Mouse (Mus musculus): Measurements from ENCODE around the gene Surf4. TPM values are rescaled to one million over a fixed set of nuclear protein-coding genes. Genes with fewer than 3 reads are reported as not detected.

Surf4 gene
- polyA plus RNA-seq, 1 experiment, result 102 TPM

DNA sequence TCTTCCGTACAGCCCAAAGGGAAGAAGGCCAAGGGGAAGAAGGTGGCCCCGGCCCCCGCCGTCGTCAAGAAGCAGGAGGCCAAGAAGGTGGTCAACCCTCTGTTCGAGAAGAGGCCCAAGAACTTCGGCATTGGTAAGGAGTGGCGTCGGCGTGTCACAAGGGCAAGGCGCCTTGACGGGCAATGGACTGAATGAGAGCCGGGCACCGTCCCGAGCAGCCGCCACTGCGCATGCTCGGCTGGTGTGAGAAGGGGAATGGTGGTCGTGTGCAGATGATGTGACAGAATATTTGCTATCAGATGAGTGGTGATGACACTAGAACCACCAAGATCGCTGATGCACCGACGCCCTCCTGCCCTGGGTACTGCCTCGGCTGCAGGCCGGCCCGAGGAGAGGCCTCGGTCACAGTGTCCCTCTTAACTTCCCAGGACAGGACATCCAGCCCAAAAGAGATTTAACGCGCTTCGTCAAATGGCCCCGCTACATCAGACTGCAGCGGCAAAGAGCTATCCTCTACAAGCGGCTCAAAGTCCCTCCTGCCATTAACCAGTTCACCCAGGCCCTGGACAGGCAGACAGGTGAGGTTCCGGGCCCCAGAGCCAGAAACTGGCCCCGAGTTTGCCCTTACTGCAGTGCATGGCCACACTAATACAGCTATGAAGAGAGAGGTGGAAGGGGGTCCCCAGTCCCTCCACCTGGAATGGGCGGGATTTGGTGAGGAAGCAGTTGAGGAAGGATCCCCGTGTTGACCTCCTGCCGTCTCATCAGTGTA is 22.5 kb downstream of the Surf4 start:
- DNase-seq (ENCODE audit: low read depth), result peak; percentile 83
- TF ChIP-seq CTCF (IDR thresholded peaks at IDR 0.05; ENCODE audit: borderline replicate concordance, extremely low read depth, insufficient read depth, insufficient read length) (no peak), POLR2A (IDR thresholded peaks at IDR 0.05; ENCODE audit: borderline replicate concordance, extremely low read depth, insufficient read depth, insufficient read length, poor library complexity, severe bottlenecking) (no peak)

DNA sequence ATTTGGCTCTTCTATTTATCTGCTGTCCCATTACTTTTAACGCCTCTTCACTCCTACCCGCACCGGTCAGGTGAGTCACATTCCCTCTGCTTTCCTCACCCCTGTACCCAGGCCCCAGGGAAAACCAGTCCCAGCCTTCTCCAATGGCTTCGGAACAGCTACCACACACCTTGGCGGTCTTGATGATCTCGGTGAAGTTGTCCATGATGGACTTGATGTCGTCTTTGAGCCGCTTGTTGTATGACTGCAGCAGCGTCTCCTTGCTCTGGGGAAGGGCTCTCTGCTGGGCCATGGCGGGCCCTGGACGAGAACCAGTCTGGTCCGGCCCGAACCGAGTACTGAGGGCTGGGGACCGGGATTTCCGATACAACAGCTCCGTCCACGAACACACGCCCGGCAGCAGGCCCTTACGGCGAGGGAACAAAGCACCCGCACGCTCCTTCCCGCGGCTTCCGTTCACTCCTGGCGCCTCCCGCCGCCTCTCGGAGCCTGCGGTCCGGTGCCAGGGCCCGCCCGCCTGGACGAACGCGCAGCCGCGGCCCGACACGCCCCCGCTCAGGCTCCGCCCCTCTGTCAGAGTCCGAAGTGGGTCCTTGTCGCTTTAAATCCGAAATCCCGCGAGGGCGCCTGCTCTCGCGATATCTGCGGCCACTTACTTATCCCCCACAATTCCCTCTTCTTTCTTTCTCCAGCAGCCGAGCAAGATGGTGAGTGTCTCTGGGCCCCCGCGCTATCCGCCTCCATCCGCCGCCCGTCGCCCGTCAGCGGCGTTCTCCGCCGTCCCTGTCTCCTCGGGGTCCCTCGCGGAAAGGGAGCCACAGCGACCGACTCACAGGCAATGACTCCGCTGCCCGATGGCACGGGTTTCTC is 23.4 kb downstream of the Surf4 start, which contains the start of the genes Med22 and Rpl7a:
Gene Med22 (minus strand): TSS at position 554 of the 870 bp plus-strand sequence.
Gene Rpl7a (plus strand): TSS at position 641 of the 870 bp plus-strand sequence.
- peak; percentile 99 for DNase-seq (ENCODE audit: low read depth)
- TF ChIP-seq POLR2A (IDR thresholded peaks at IDR 0.05; ENCODE audit: borderline replicate concordance, extremely low read depth, insufficient read depth, insufficient read length, poor library complexity, severe bottlenecking) (peak; percentile 73), CTCF (IDR thresholded peaks at IDR 0.05; ENCODE audit: borderline replicate concordance, extremely low read depth, insufficient read depth, insufficient read length) (no peak)

DNA sequence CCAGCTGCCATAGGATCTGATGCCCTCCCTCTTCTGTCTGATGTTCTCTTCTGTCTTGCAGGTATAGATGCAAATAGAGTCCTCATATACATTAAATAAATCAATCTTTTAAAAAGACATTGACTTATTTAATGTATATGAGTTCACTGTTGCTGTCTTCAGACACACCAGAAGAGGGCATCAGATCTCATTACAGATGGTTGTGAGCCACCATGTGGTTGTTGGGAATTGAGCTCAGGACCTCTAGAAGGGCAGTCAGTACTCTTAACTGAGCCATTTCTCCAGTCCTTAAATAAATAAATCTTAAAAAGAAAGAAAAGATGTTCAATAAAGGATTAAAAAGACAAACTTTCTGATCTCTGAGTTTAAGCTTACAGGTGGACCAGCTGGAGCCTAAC is 24.3 kb downstream of the Surf4 start:
- no peak for TF ChIP-seq POLR2A (IDR thresholded peaks at IDR 0.05; ENCODE audit: borderline replicate concordance, extremely low read depth, insufficient read depth, insufficient read length, poor library complexity, severe bottlenecking)
- no peak for TF ChIP-seq CTCF (IDR thresholded peaks at IDR 0.05; ENCODE audit: borderline replicate concordance, extremely low read depth, insufficient read depth, insufficient read length)
- no peak for DNase-seq (ENCODE audit: low read depth)

DNA sequence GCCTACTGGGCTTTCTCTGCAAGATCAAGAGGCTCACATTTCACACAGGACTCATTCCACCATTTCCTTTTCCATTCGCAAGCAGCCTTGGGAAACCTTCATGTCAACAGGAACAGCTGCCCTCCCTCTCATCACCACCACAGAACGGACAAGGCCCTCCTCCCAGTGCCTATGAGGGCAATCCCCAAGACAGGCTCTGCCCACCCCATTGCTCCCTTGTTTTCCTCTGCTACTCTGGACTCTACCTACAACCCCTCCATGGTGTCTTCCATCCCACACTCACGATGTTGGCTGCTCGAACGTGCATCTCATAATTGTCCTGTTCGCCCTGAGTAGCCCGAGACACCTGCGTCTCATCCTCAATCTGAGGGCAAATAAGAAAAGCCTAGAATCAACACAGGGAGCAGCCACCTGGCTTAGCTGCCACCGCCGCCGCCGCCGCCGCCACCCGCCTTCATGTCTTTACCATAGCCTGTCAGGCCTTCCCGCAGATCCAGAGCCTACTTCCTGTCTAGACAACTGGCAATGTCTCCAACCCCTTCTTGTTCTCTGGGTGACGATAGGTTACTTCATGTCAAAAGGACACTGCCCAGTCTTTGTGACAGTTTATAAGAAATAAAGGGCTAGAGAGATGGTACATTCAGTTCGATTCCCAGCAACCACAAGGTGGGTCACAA is 24.9 kb downstream of the Surf4 start:
- no peak for DNase-seq (ENCODE audit: low read depth)
- TF ChIP-seq CTCF (IDR thresholded peaks at IDR 0.05; ENCODE audit: borderline replicate concordance, extremely low read depth, insufficient read depth, insufficient read length) (no peak), POLR2A (IDR thresholded peaks at IDR 0.05; ENCODE audit: borderline replicate concordance, extremely low read depth, insufficient read depth, insufficient read length, poor library complexity, severe bottlenecking) (no peak)

DNA sequence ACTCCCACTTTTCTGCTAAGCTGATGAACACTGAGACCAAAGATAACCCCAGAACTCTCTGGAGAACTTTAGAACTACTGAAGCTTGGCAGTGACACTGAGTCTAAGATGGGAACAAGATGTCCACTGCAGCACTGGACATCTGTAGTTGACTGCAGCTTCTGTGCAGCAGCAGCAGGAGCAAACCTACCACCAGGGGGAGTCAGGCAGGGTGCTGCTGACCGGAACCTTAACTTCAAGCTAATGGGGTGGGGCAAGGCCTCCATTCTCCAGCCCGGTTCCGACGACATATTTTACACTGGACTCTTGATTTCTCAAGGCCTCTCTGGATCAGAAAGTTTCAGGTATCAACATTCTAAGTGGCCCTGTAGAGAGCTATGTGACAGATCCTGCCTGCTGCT is 26.6 kb downstream of the Surf4 start:
- TF ChIP-seq CTCF (IDR thresholded peaks at IDR 0.05; ENCODE audit: borderline replicate concordance, extremely low read depth, insufficient read depth, insufficient read length) (peak; percentile 73), POLR2A (IDR thresholded peaks at IDR 0.05; ENCODE audit: borderline replicate concordance, extremely low read depth, insufficient read depth, insufficient read length, poor library complexity, severe bottlenecking) (no peak)
- peak; percentile 34 for DNase-seq (ENCODE audit: low read depth)

DNA sequence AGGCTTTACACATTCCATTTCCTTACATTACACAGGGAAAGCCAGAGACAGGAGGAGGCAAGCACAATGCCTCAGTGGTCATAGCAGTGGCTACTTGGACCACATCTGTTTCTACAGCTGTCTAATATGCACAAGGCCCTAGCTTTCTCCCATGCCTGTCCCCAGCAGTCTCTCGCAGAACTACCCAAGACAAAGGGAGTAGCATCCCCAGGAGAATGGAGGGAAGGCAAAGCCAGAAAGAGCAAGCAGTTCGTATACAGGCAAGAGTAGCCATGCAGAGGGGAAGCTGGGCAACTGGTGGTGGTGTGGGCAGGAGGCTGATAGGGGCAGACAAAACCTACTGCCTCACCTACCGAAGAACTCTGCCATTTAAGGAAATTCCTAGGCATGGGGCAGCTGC is 27.3 kb downstream of the Surf4 start:
- no peak for DNase-seq (ENCODE audit: low read depth)
- no peak for TF ChIP-seq CTCF (IDR thresholded peaks at IDR 0.05; ENCODE audit: borderline replicate concordance, extremely low read depth, insufficient read depth, insufficient read length)
- no peak for TF ChIP-seq POLR2A (IDR thresholded peaks at IDR 0.05; ENCODE audit: borderline replicate concordance, extremely low read depth, insufficient read depth, insufficient read length, poor library complexity, severe bottlenecking)

DNA sequence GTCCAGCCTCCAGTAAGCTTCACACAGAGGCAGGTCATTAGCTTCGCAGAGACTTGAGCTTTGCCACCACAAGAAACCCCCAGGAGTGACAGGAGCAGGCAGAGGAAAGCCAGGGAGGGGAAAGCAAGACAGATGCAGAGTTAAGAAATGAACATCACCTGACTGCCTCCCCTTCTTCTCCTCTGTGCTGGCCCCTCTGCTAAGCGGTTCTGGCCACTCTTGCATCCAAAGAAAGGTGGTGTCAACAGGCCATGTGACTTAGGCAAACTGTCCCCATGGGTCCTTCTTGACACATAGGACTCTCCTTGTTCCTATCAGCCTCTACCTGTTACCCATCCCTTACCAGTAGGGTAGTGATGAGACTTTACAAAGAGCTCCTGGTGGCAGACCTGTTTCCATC is 27.8 kb downstream of the Surf4 start:
- DNase-seq (ENCODE audit: low read depth), result no peak
- no peak for TF ChIP-seq CTCF (IDR thresholded peaks at IDR 0.05; ENCODE audit: borderline replicate concordance, extremely low read depth, insufficient read depth, insufficient read length)
- TF ChIP-seq POLR2A (IDR thresholded peaks at IDR 0.05; ENCODE audit: borderline replicate concordance, extremely low read depth, insufficient read depth, insufficient read length, poor library complexity, severe bottlenecking), result no peak

DNA sequence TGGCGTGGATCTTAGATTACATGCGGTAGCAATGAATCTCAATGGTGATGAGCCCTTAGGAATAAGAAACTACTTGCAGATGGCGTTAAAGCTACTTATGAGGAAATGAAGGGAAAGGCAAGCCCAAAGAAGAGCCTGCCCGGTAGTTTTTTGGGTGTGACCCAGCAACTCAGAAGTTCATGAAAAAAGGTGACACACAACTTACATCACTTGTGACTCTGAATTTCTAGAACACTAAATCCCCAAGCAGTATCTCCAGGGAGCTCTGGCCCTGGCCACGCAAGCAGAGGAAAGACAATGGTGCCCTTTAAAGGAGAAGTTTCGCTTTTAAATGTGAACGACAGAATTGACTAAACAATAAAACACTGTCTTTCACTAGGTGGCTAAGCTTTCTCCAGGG is 30.4 kb downstream of the Surf4 start:
- TF ChIP-seq CTCF (IDR thresholded peaks at IDR 0.05; ENCODE audit: borderline replicate concordance, extremely low read depth, insufficient read depth, insufficient read length) (no peak), POLR2A (IDR thresholded peaks at IDR 0.05; ENCODE audit: borderline replicate concordance, extremely low read depth, insufficient read depth, insufficient read length, poor library complexity, severe bottlenecking) (no peak)
- DNase-seq (ENCODE audit: low read depth), result no peak

DNA sequence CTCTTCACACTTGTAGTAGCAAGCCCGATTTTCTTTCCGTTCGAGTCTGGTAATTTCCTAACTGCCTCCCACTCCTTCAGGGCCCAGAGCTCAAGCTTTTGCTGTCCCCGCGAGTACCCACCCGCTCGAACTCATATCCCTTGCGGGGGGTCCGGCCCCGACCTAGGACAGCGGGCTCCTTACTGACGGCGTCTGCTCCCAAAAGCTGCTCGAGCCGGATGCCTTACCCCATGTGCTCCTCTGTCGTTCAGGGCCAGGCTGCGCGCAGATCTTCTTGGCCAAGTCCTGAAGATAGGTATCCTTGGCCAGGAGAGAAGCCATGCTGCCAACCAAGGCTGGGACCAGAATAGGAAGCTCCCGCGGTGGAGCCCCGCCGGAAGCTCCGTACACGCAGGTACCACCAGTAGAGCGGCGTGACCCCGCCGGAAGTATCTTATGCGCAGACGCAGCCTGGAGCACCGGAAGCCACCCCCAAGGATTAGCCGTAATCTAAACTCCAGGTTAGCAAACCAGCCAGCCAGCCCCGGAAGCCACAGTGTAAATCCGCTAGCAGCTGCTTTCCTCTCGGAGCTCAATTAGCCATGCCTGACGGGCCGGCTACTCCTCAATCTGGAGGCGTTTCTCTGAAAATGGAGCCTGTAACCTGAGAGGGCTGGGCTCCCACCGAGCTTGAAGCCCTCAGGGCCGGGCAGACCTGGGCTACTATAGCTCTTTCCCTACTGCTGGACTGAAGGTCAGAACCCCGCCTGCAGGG is 31.1 kb downstream of the Surf4 start, which contains the start of gene Surf6:
Gene Surf6 (minus strand): TSS at position 413 of the 754 bp plus-strand sequence.
- DNase-seq (ENCODE audit: low read depth), result peak; percentile 99
- TF ChIP-seq CTCF (IDR thresholded peaks at IDR 0.05; ENCODE audit: borderline replicate concordance, extremely low read depth, insufficient read depth, insufficient read length) (no peak), POLR2A (IDR thresholded peaks at IDR 0.05; ENCODE audit: borderline replicate concordance, extremely low read depth, insufficient read depth, insufficient read length, poor library complexity, severe bottlenecking) (peak; percentile 20; the same call in 1 of the 2 replicates)

DNA sequence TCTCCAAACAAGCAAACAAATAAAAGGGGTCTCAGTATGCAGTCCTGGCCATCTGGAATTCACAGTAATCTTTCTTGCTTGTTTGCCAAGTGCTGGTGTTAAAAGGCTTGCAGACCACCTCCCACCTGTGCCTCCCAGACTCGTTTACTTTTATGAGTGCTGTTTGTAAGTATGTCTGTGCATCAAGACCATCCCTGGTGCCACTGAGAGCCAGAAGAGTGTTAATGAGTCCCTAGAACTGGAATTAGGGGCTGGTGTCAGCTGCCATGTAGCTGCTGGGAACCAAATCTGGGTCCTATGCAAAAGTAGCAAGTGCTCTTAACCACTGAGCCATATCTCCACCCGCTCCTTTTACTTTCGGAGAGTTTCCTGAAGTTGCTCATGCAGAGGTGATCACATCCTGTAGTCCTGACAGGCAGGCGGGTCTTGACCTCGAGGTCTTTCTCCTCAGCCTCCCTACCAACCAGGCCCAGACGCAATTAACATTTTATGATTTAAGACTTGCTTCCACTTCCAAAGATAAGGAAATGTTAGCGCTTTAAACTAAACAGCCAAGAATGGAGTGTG is 31.8 kb downstream of the Surf4 start:
- no peak for DNase-seq (ENCODE audit: low read depth)
- no peak for TF ChIP-seq CTCF (IDR thresholded peaks at IDR 0.05; ENCODE audit: borderline replicate concordance, extremely low read depth, insufficient read depth, insufficient read length)
- TF ChIP-seq POLR2A (IDR thresholded peaks at IDR 0.05; ENCODE audit: borderline replicate concordance, extremely low read depth, insufficient read depth, insufficient read length, poor library complexity, severe bottlenecking), result no peak

Measured in brain, embryonic 14.5 days (tissue).